Mouse (Mus musculus) spleen, postnatal 10 days (tissue): ENCODE measurements around the gene Klhdc1.
A peak's percentile ranks its signal among the peaks of the same experiment; 100 is the strongest.

Experiments
- DNase-seq, 2 experiments: peaks; one replicate each; pipeline ENCODE4 v3.0.0; 2021 to 2022; ENCODE audit warnings: low spot score in 2 of 2

Gene Klhdc1

GRCm38 (mm10) chr12:69227776-69228466 is 13.1 kb upstream of the Klhdc1 start, which contains the start of gene Pole2:
Pole2 (minus strand) TSS chr12:69228195.
- DNase-seq = peak; percentile 89 to 93

GRCm38 (mm10) chr12:69229251-69229650 is 11.7 kb upstream of the Klhdc1 start:
- DNase-seq = peak; percentile 28 to 78

GRCm38 (mm10) chr12:69235782-69236181 is 5.2 kb upstream of the Klhdc1 start:
- no peak for DNase-seq

DNA sequence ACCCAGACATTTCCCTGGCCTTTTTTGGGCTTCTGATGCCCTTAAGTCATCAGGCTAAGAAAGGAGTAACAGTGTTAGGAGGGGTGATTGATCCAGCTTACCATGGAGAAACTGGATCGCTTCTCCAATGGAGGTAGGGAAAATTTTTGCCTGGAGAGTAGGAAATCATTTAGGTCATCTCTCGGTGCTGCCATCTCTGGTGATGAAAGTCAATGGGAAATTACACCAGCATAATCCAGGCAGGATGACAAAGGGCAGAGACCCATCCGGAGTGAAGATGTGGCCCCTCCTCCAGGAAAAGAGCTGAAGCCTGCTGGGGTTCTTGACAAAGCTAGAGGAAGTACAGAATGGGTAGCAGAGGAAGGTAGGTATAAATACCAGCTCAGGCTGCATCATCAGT is 2.7 kb upstream of the Klhdc1 start:
- no peak for DNase-seq

- DNase-seq = no peak
These were observed 412 bp downstream of the Klhdc1 start for GRCm38 (mm10) chr12:69241405-69241770.

DNA sequence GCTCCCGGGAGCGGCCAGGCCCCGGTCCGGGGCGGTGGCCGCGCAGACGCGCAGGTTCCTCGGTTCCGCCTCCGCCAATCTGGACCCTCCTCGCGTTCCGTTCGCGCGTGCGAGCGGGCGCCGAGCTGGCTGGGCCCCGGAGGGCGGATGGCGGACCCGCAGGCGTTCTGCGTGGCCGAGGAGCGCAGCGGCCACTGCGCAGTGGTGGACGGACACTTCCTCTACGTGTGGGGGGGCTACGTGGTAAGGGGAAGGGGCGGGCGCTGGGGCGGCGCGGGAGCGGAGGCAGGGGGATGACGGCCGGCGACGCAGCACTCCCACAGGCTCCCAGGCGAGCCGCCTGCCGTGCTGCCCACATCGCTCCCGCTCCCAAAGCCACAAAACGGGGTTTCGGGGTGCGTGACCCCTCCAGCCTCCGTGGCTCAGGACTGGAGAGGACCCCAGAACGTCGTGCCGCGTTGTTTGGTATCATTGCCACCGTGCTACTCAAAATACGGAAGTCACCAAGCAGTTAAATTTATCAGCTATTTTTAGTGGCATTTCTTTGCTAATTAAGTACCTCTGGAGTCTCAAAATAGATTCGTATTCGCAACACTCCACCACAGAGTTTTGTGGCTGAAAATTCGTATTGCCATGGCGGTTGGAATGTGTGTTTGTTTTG is 925 bp downstream of the Klhdc1 start:
- DNase-seq = peak; percentile 64 to 66

DNA sequence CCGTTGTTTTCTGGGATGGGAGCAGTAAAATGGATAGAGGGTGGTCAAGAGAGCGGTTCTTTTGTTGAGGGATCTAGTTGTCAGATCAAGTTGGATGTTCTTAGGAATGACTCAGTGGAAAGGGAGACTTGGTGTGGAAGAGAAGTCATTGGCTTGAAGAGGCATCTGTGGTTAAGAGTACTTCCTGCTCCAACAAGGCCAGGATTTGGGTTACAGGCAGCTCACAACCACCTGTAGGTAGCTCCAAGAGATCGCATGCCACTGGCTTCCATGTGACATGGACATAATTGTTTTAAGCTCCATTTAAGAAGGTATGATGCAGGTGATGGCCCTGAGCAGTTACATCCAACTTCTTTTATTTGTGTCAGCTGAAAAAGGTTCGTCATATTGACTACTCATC is 8.8 kb downstream of the Klhdc1 start:
- no peak for DNase-seq

DNA sequence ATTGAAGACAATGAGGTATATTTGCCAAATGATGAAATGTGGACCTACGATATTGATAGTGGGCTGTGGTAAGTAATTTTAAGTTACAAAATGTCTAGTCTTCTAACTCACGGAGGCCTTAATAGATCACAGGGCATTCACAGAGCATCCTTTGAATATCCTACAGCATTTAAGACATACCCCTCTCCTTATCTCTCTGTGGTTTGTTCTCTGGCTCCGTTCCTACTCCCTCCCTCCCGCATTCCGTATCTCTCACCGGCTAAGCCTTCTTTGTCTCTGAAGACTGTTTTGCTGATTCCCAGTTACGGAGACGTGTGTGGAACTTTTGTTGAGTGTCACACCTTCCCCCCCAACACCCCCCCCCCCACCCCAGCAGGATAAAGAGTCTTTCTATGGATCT is 9.8 kb downstream of the Klhdc1 start:
- DNase-seq = no peak

- no peak for DNase-seq
These were observed 12.8 kb downstream of the Klhdc1 start for GRCm38 (mm10) chr12:69253806-69254205.

DNA sequence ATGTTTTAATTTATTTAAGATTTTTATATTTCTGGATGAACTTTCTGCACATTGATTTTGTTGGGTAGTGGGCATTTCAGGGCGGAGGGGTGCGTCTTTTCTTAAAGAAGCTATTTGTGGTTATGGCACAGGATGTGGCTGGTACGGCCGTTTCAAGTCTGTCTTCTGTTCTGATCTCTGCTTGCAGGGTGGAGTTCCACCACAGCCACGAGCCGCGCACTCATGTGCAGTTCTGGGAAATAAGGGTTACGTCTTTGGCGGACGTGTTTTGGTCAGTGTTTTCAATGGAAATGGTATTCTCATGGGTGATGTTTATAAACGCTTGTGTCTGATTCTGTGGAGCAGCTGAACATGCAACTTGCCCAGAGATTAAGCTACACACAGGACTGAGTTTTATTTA is 16.9 kb downstream of the Klhdc1 start:
- DNase-seq = peak in 1 of 2 experiments; percentile 54

GRCm38 (mm10) chr12:69262251-69262650 is 21.3 kb downstream of the Klhdc1 start:
- no peak for DNase-seq

DNA sequence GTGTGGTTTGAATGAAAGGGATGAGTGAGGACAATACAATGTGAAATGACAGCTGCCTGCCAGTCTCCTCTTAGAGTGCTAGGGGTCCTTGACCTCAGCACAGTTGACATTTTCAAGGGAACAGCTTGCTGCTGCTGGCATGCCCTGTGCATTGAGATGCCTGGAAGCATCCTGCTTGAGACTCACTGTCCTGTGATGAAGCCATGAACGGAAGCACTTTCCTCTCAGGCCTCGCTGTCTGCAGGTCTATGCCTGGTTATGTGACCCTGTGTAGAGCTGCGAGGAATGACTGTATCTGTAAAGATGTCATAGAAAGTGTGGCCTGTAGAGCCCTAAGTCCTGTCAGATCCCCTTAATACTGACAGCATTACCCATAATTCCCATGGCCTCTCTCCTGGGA is 24.1 kb downstream of the Klhdc1 start:
- DNase-seq = no peak

DNA sequence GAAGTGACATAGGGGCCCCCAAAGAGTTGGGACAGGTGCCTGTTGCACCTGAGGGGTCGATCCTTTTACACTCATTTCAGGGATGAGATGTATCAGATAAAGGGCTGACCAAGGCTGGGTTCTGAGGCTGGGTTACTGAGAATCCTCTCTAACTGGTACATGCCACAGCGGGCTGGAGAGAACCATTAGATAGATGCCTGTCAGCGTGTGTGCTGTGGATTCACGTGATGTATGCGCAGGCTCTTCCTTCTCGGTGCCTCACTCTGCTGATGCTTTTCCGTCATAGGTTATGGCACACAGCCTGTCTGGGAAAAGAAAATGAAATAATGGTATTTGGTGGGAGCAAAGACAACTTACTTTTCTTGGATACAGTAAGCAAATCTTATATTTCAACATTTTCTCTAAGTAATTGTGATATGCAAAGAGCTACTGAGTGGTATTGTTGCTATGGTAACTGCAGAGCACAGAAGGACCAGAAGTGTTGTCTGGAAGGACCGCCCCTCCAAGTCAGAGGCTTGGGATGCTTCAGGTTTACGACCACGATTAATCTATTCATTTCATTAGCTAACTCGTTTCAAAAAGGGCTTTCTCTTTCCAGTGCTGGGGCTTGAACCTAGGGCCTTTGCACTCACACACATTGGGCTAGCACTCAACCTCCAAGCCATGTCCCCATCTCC is 27.1 kb downstream of the Klhdc1 start:
- no peak for DNase-seq

GRCm38 (mm10) chr12:69268956-69269355 is 28.0 kb downstream of the Klhdc1 start:
- DNase-seq = no peak

- DNase-seq = no peak
These were observed 39.0 kb downstream of the Klhdc1 start for GRCm38 (mm10) chr12:69279931-69280469.

DNA sequence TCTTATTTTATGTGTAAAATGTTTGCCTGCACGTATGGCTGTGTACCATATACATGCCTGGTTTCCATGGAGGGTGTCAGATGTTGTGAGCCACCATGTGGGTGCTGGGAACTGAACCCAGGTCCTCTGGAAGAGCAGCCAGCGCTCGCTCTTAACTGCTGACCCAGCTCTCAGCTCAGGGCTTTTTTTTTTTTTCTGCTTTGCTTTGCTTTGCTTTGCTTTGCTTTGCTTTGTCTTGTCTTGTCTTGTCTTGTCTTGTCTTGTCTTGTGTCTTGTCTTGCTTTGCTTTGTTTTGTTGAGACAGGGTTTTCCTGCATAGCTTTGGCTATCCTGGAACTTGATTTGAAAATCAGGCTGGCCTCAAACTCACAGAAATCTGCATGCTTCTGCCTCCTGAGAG is 39.9 kb downstream of the Klhdc1 start:
- DNase-seq = no peak

DNA sequence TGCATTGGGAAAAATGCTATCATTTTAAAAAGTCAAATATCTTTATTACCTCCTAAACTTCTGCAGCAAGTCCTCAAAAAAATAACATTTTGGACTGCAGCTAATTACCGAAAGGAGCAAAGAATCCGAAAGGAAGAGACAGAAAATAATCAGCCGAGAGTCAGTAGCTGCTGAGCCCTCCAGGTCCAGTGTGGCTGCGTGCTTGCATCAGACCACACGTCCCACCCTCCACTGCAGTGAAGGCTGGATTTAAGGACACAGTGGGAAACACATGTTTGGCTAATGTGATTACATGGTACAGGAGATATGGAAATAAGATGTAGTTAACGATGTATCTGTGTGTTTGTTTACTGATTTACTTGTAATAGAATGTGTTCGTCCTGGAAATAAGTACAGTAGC is 42.2 kb downstream of the Klhdc1 start:
- no peak for DNase-seq

- DNase-seq = no peak
These were observed 46.6 kb downstream of the Klhdc1 start for GRCm38 (mm10) chr12:69287535-69287934.

DNA sequence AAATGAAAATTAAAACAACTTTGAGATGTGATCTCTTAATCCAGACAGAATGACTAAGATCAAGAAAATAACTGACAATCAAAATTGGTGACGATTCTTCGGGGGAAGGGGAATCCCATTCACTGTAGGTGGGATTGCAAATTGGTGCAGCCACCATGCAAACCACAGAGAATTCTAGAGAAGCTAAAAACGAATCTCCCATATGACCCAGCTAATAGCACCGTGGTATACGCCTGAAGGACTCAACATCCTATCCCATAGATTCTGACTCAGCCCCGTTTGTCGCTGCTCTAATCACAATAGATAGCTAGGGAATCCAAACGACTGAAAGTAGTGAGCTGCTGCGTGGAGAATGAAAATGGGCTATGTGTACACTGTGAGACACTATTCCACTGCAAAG is 47.7 kb downstream of the Klhdc1 start:
- no peak for DNase-seq

DNA sequence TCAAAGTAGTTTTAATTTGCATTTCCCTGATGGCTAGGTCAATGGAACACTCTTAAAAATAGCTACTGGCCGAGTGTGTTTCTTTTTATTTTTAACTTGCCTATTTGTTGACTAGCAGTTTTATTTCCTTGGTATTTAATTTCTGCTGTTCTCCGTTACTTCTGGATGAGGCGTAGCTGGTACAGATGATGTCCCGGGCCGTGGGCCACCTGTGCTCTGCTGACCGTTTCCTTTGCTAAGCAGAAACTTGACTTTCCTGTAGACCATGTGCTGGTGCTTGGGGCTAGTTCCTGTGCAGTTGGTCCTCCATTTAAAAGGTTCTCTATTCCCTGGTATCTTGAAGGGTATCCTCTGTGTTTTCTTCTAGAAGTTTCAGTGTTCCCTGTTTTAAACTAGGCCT is 51.4 kb downstream of the Klhdc1 start:
- no peak for DNase-seq

- DNase-seq = peak; percentile 53 to 76
These were observed 52.8 kb downstream of the Klhdc1 start for GRCm38 (mm10) chr12:69293815-69294214.

DNA sequence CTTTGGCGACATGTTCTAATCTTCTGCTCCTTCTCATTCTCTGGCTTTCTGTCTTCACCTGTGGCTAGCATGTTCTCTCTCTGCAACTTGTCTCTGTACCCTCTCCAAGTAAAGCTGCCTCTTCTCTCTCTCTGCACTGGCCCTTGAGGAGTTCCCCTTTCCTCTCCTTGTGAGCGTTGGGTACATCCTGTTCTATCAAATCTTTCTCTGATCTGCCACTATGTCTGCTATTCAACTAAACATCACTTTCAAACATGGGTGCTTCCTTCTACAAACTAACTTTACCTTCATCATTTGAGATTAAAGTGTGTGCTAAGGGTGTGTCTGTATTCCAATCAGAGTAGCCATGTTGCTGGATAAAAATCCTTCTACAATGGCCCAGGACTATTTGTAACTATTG is 54.0 kb downstream of the Klhdc1 start:
- DNase-seq = peak in 1 of 2 experiments; percentile 29

- peak; percentile 24 to 47 for DNase-seq
These were observed 54.7 kb downstream of the Klhdc1 start for GRCm38 (mm10) chr12:69295651-69296050.
